Mouse (Mus musculus): ENCODE measurements around the gene St7. TPM values are rescaled to one million over a fixed set of nuclear protein-coding genes. Genes with fewer than 3 reads are reported as not detected.

Gene St7
- polyA plus RNA-seq, 1 experiment, result 8.6 TPM

DNA sequence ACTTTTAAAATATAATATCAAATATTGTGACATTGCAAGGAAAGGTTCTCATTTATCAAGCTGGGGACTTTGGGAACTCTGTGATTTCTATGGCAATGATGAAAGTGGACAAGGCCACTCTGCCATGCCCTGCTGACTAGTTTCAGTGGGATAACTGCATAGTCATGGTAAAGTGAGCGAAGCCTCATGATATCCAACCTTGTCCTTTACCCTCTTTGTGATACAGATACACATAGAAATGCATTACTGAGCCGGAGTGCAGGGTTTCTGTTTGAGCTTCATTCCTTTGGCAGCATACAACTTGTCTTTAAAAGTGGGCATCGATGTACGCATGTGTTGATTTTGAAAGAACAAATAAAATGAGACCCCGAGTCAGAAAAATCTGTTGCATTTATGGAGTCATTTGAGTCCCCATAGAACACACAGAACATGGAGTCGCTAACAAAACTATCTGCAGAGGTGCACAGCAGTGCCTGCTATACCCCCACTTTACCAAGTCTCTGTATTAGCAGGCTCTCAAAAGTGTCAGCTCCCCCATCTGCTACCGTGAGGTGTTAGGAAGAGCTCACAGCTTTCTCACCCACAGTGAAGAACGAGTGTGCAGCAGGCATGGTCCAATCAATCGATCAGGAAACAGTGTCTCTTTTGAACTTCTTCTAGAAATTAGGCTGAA is 77.4 kb downstream of the St7 start:
- WGBS, result 87% methylated on average over 9 of the region's 9 CpGs
- Histone ChIP-seq H3K36me3 (ENCODE audit: control insufficient read depth, insufficient read depth, low read length) (no peaks in the 10 kb centered on the region), H3K27me3 (ENCODE audit: control insufficient read depth, insufficient read depth, low read length) (no peaks in the 10 kb centered on the region), H3K27ac (ENCODE audit: control insufficient read depth, insufficient read depth, low read length) (no peak overlapping the region), H3K4me1 (replicated peaks; ENCODE audit: control insufficient read depth, insufficient read depth, low read length) (no peaks in the 10 kb centered on the region), H3K4me3 (ENCODE audit: control insufficient read depth, insufficient read depth, low read length) (no peak overlapping the region)
- no peak for TF ChIP-seq POLR2A (IDR thresholded peaks at IDR 0.05; ENCODE audit: control insufficient read depth, extremely low read depth, insufficient read depth, low read length, poor library complexity)
- no peak for TF ChIP-seq CTCF (IDR thresholded peaks at IDR 0.05; ENCODE audit: borderline replicate concordance, control insufficient read depth, extremely low read depth, insufficient read depth, low read length, poor library complexity)
- no peak for DNase-seq

DNA sequence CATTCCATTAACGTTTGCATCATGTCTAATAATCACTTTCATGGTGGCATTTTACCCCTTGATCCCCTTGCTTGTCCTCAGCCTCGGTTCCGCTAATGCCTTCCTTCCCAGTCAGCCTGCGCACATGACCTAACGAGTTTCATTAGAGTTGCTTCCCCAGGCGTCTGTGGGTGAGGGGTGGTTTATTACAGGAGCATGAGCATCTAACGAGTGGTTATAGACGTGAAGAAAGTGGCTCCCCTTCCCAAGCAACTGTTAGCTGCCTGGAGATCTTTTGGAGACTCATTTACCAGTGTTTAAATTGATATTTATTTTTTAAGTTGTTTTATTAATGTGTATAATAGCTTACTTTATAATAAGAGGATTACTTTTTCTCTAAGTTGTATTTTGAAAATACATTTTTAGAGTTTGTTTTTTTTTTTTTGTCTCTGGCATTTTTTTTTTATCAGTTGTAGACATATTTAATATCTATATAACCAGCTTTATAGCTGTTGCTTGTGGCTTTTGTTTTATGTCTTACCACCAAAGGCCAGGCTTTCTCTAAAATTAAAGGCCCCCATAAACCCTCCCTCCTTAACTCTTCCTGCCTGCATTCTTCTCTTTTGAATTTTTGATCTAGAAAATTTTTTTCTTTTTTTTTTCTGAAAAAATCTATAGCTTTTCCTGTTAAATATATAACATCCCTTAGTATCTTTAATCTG is 78.1 kb downstream of the St7 start:
- no peak for DNase-seq
- Histone ChIP-seq H3K4me3 (ENCODE audit: control insufficient read depth, insufficient read depth, low read length) (no peak overlapping the region), H3K27me3 (ENCODE audit: control insufficient read depth, insufficient read depth, low read length) (no peaks in the 10 kb centered on the region), H3K4me1 (replicated peaks; ENCODE audit: control insufficient read depth, insufficient read depth, low read length) (no peaks in the 10 kb centered on the region), H3K27ac (ENCODE audit: control insufficient read depth, insufficient read depth, low read length) (no peak overlapping the region), H3K36me3 (ENCODE audit: control insufficient read depth, insufficient read depth, low read length) (no peaks in the 10 kb centered on the region)
- TF ChIP-seq CTCF (IDR thresholded peaks at IDR 0.05; ENCODE audit: borderline replicate concordance, control insufficient read depth, extremely low read depth, insufficient read depth, low read length, poor library complexity) (no peak), POLR2A (IDR thresholded peaks at IDR 0.05; ENCODE audit: control insufficient read depth, extremely low read depth, insufficient read depth, low read length, poor library complexity) (no peak)
- WGBS, result 57% methylated on average over 8 of the region's 8 CpGs

DNA sequence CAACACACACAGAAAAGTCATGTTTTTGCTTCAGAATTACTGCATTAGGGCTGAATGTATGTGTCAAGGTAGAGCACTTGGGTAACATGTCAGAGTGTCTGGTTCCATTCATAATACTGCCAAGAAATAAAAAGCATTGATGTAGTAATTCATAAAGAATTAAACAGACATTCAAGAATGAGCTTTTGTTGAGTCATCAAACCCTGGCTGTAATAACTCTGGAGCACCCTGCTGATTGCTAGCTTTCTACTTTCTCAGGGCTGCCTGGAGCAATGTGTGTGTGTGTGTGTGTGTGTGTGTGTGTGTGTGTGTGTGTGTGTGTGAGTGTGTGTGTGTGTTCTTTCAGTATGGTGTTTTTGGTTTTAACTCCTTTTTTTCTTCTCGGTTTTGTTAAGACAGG is 78.7 kb downstream of the St7 start:
- 11% methylated on average over 1 of the region's 1 CpGs for WGBS
- Histone ChIP-seq H3K4me3 (ENCODE audit: control insufficient read depth, insufficient read depth, low read length) (no peak overlapping the region), H3K4me1 (replicated peaks; ENCODE audit: control insufficient read depth, insufficient read depth, low read length) (no peaks in the 10 kb centered on the region), H3K36me3 (ENCODE audit: control insufficient read depth, insufficient read depth, low read length) (no peaks in the 10 kb centered on the region), H3K27me3 (ENCODE audit: control insufficient read depth, insufficient read depth, low read length) (no peaks in the 10 kb centered on the region), H3K27ac (ENCODE audit: control insufficient read depth, insufficient read depth, low read length) (no peak overlapping the region)
- no peak for TF ChIP-seq CTCF (IDR thresholded peaks at IDR 0.05; ENCODE audit: borderline replicate concordance, control insufficient read depth, extremely low read depth, insufficient read depth, low read length, poor library complexity)
- no peak for TF ChIP-seq POLR2A (IDR thresholded peaks at IDR 0.05; ENCODE audit: control insufficient read depth, extremely low read depth, insufficient read depth, low read length, poor library complexity)
- DNase-seq, result no peak

- TF ChIP-seq POLR2A (IDR thresholded peaks at IDR 0.05; ENCODE audit: control insufficient read depth, extremely low read depth, insufficient read depth, low read length, poor library complexity), result no peak
- TF ChIP-seq CTCF (IDR thresholded peaks at IDR 0.05; ENCODE audit: borderline replicate concordance, control insufficient read depth, extremely low read depth, insufficient read depth, low read length, poor library complexity), result no peak
- 72% methylated on average over 3 of the region's 3 CpGs for WGBS
- H3K4me3 ChIP-seq (ENCODE audit: control insufficient read depth, insufficient read depth, low read length), result no peak overlapping the region
- no peaks in the 10 kb centered on the region for H3K27me3 ChIP-seq (ENCODE audit: control insufficient read depth, insufficient read depth, low read length)
- H3K36me3 ChIP-seq (ENCODE audit: control insufficient read depth, insufficient read depth, low read length), result no peaks in the 10 kb centered on the region
- no peak for DNase-seq
- H3K4me1 ChIP-seq (replicated peaks; ENCODE audit: control insufficient read depth, insufficient read depth, low read length), result no peaks in the 10 kb centered on the region
- no peak overlapping the region for H3K27ac ChIP-seq (ENCODE audit: control insufficient read depth, insufficient read depth, low read length)
These were observed 79.8 kb downstream of the St7 start for GRCm38 (mm10) chr6:17772514-17772913.

GRCm38 (mm10) chr6:17776041-17776440 is 83.3 kb downstream of the St7 start:
- no peak overlapping the region for H3K27ac ChIP-seq (ENCODE audit: control insufficient read depth, insufficient read depth, low read length)
- WGBS, result 72% methylated on average over 7 of the region's 7 CpGs
- no peaks in the 10 kb centered on the region for H3K4me1 ChIP-seq (replicated peaks; ENCODE audit: control insufficient read depth, insufficient read depth, low read length)
- TF ChIP-seq CTCF (IDR thresholded peaks at IDR 0.05; ENCODE audit: borderline replicate concordance, control insufficient read depth, extremely low read depth, insufficient read depth, low read length, poor library complexity), result no peak
- TF ChIP-seq POLR2A (IDR thresholded peaks at IDR 0.05; ENCODE audit: control insufficient read depth, extremely low read depth, insufficient read depth, low read length, poor library complexity), result no peak
- H3K36me3 ChIP-seq (ENCODE audit: control insufficient read depth, insufficient read depth, low read length), result no peaks in the 10 kb centered on the region
- no peak for DNase-seq
- no peak overlapping the region for H3K4me3 ChIP-seq (ENCODE audit: control insufficient read depth, insufficient read depth, low read length)
- H3K27me3 ChIP-seq (ENCODE audit: control insufficient read depth, insufficient read depth, low read length), result no peaks in the 10 kb centered on the region

- no peak overlapping the region for H3K27ac ChIP-seq (ENCODE audit: control insufficient read depth, insufficient read depth, low read length)
- no peak for TF ChIP-seq CTCF (IDR thresholded peaks at IDR 0.05; ENCODE audit: borderline replicate concordance, control insufficient read depth, extremely low read depth, insufficient read depth, low read length, poor library complexity)
- TF ChIP-seq POLR2A (IDR thresholded peaks at IDR 0.05; ENCODE audit: control insufficient read depth, extremely low read depth, insufficient read depth, low read length, poor library complexity), result no peak
- no peaks in the 10 kb centered on the region for H3K4me1 ChIP-seq (replicated peaks; ENCODE audit: control insufficient read depth, insufficient read depth, low read length)
- no peaks in the 10 kb centered on the region for H3K36me3 ChIP-seq (ENCODE audit: control insufficient read depth, insufficient read depth, low read length)
- WGBS, result 97% methylated on average over 6 of the region's 6 CpGs
- no peak overlapping the region for H3K4me3 ChIP-seq (ENCODE audit: control insufficient read depth, insufficient read depth, low read length)
- no peak for DNase-seq
- no peaks in the 10 kb centered on the region for H3K27me3 ChIP-seq (ENCODE audit: control insufficient read depth, insufficient read depth, low read length)
These were observed 84.5 kb downstream of the St7 start for GRCm38 (mm10) chr6:17777018-17777799.
